Mouse (Mus musculus) liver, embryonic 11.5 days (tissue): Measurements from ENCODE around the gene Ptpdc1. TPM values are rescaled to one million over a fixed set of nuclear protein-coding genes. Genes with fewer than 3 reads are reported as not detected.

Experiments
- ATAC-seq: fragments of 200-750 bp; cut with Nextera tagmentation; replicated peaks from 2 replicates; pipeline ENCODE4 v1.8.0; 2017; ENCODE audit warnings: moderate number of reproducible peaks, mild to moderate bottlenecking, moderate TSS enrichment, moderate library complexity; ENCODE audit not compliant: low FRiP score
- DNase-seq: peaks from one replicate; pipeline ENCODE4 v3.0.0-alpha.2; 2017; ENCODE audit warnings: low spot score
- H3K27ac ChIP-seq: fragments of 300-500 bp; sonication (generic); 2 replicates; pipeline ENCODE4 v1.5.1; 2014; ENCODE audit warnings: mild to moderate bottlenecking, low read depth, low read length, control low read depth
- H3K27me3 ChIP-seq: fragments of 300-500 bp; sonication (generic); replicated peaks from 2 replicates; pipeline ENCODE4 v1.6.1; 2014; ENCODE audit warnings: low read length, mixed read lengths; ENCODE audit not compliant: control insufficient read depth, insufficient read depth
- H3K36me3 ChIP-seq: fragments of 300-500 bp; sonication (generic); 2 replicates; pipeline ENCODE4 v1.6.1; 2014; ENCODE audit warnings: mild to moderate bottlenecking, low read length, moderate library complexity, mixed read lengths; ENCODE audit not compliant: control insufficient read depth, insufficient read depth
- H3K4me1 ChIP-seq: fragments of 300-500 bp; sonication (generic); replicated peaks from 2 replicates; pipeline ENCODE4 v1.6.1; 2014; ENCODE audit warnings: low read length, mixed read lengths; ENCODE audit not compliant: control insufficient read depth, insufficient read depth
- H3K4me2 ChIP-seq: fragments of 300-500 bp; sonication (generic); 2 replicates; pipeline ENCODE4 v1.6.1; 2014; ENCODE audit warnings: mild to moderate bottlenecking, control low read depth, moderate library complexity
- H3K4me3 ChIP-seq: fragments of 300-500 bp; sonication (generic); 2 replicates; pipeline ENCODE4 v1.5.1; 2014; ENCODE audit warnings: low read depth, low read length, control low read depth
- H3K9ac ChIP-seq: fragments of 300-500 bp; sonication (generic); 2 replicates; pipeline ENCODE4 v1.6.1; 2014; ENCODE audit warnings: low read depth, low read length, control low read depth
- H3K9me3 ChIP-seq: fragments of 300-500 bp; sonication (generic); 2 replicates; pipeline ENCODE4 v1.6.1; 2016; ENCODE audit warnings: low read length, inconsistent platforms, mixed read lengths; ENCODE audit not compliant: control insufficient read depth
- WGBS: fragments of 180-500 bp; shearing (Covaris S2); extraction: QIAGEN DNeasy Blood & Tissue Kit; methylation state at CpG from one replicate; pipeline ENCODE4 v1.1.7; 2014; 5-methylcytosine and 5-hydroxymethylcytosine counted together
- polyA plus RNA-seq: library from polyadenylated mRNA; unstranded; fragments of >200 nt; fragmentation: Nextera tagmentation; extraction: Ambion mirVana; gene quantifications from 2 replicates; pipeline ENCODE4 v1.2.1, GENCODE M21; 2014

The Ptpdc1 gene
- polyA plus RNA-seq, 1 experiment from 2014 or later: 3.4 TPM

GRCm38 (mm10) chr13:48544867-48545266, 80.6 kb downstream of the Ptpdc1 start:
- Histone ChIP-seq H3K36me3 (no peaks in the 10 kb centered on the region), H3K27me3 (no peaks in the 10 kb centered on the region), H3K4me2 (peak overlapping the region; percentile 75), H3K4me3 (peak overlapping the region; percentile 97), H3K4me1 (peaks cover 27% of the 10 kb centered on the region), H3K9me3 (no peaks in the 10 kb centered on the region), H3K9ac (peak overlapping the region; percentile 89), H3K27ac (peak overlapping the region; percentile 95)
- 28% methylated on average over 4 of the region's 4 CpGs for WGBS
- DNase-seq: no peak
- no peak for ATAC-seq

DNA sequence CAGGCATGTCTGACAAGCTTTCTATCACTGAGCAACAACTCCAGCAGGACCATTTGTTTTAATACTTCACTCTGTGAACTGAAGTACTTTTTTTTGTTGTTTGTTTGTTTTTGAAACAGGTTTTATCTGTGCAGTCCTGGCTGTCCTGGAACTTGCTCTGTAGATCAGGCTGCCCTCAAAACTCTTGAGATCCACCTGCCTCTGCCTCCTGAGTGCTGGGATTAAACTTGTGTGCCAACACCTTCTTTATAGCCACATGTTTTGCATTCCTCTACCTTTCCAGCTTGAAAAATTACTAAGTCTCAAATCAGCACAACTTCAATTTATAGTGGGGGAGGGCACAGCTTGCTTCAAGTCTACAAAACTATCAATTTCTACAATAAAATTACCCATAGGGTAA, 81.1 kb downstream of the Ptpdc1 start:
- H3K27ac ChIP-seq: no peak overlapping the region
- no peak for ATAC-seq
- H3K4me2 ChIP-seq: peak overlapping the region; percentile 75
- H3K4me1 ChIP-seq: peaks cover 27% of the 10 kb centered on the region
- no peak for DNase-seq
- H3K4me3 ChIP-seq: peak overlapping the region; percentile 97
- no peaks in the 10 kb centered on the region for H3K36me3 ChIP-seq
- H3K9me3 ChIP-seq: no peaks in the 10 kb centered on the region
- peak overlapping the region; percentile 34; the same call in 1 of the 2 replicates for H3K9ac ChIP-seq
- H3K27me3 ChIP-seq: no peaks in the 10 kb centered on the region

DNA sequence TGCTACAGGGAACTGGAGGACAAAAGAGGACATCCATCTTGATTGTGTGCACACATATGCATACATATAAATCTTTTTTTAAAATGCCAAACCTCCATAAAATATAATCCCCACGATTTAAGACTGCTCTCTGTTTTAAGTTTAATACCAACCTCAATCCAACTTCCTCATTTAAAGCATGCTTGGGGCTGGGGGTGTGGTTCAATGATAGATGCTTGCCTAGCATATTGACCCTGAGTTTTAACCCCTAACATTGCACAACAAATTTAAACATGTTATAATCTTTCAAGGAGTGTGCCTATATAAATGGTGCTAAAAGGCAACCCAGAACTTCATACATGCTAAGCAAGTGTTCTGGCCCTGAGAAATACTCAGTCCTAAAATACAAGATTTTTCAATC, 85.0 kb downstream of the Ptpdc1 start:
- DNase-seq (no peak), ATAC-seq (no peak)
- peaks cover 6% of the 10 kb centered on the region; the same call in 1 of the 2 replicates for H3K36me3 ChIP-seq
- H3K9me3 ChIP-seq: no peaks in the 10 kb centered on the region
- H3K27ac ChIP-seq: no peak overlapping the region
- 28% methylated on average over 1 of the region's 1 CpGs for WGBS
- no peak overlapping the region for H3K4me2 ChIP-seq
- H3K9ac ChIP-seq: no peak overlapping the region
- peaks cover 24% of the 10 kb centered on the region for H3K4me1 ChIP-seq
- H3K27me3 ChIP-seq: no peaks in the 10 kb centered on the region
- no peak overlapping the region for H3K4me3 ChIP-seq

- no peak for ATAC-seq
These were observed 92.0 kb downstream of the Ptpdc1 start for GRCm38 (mm10) chr13:48533441-48533840.

GRCm38 (mm10) chr13:48531448-48531847, 94.0 kb downstream of the Ptpdc1 start:
- Histone ChIP-seq H3K4me1 (no peaks in the 10 kb centered on the region), H3K27me3 (no peaks in the 10 kb centered on the region), H3K4me3 (no peak overlapping the region), H3K4me2 (no peak overlapping the region), H3K9me3 (no peaks in the 10 kb centered on the region), H3K36me3 (peaks cover 3% of the 10 kb centered on the region; the same call in 1 of the 2 replicates), H3K9ac (no peak overlapping the region), H3K27ac (no peak overlapping the region)
- ATAC-seq (no peak), DNase-seq (no peak)
- 75% methylated on average over 2 of the region's 2 CpGs for WGBS

More at GRCm38 (mm10) chr13:48533441-48533840, 92.0 kb downstream of the Ptpdc1 start:
- no peak overlapping the region for H3K4me2 ChIP-seq
- H3K9ac ChIP-seq: no peak overlapping the region
- 85% methylated on average over 5 of the region's 5 CpGs for WGBS
- no peaks in the 10 kb centered on the region for H3K9me3 ChIP-seq
- no peak overlapping the region for H3K4me3 ChIP-seq
- no peak overlapping the region for H3K27ac ChIP-seq
- H3K4me1 ChIP-seq: no peaks in the 10 kb centered on the region
- H3K27me3 ChIP-seq: no peaks in the 10 kb centered on the region
- peaks cover 9% of the 10 kb centered on the region; the same call in 1 of the 2 replicates for H3K36me3 ChIP-seq
- no peak for DNase-seq

GRCm38 (mm10) chr13:48530685-48531084, 94.8 kb downstream of the Ptpdc1 start:
- H3K27me3 ChIP-seq: no peaks in the 10 kb centered on the region
- H3K4me2 ChIP-seq: no peak overlapping the region
- WGBS: 49% methylated on average over 2 of the region's 2 CpGs
- H3K4me1 ChIP-seq: no peaks in the 10 kb centered on the region
- no peak overlapping the region for H3K4me3 ChIP-seq
- no peak overlapping the region for H3K27ac ChIP-seq
- H3K9me3 ChIP-seq: no peaks in the 10 kb centered on the region
- no peak for DNase-seq
- H3K36me3 ChIP-seq: peaks cover 3% of the 10 kb centered on the region; the same call in 1 of the 2 replicates
- no peak overlapping the region for H3K9ac ChIP-seq
- ATAC-seq: no peak

- Histone ChIP-seq H3K36me3 (no peaks in the 10 kb centered on the region), H3K27me3 (no peaks in the 10 kb centered on the region), H3K4me1 (no peaks in the 10 kb centered on the region), H3K9ac (no peak overlapping the region), H3K4me3 (no peak overlapping the region), H3K4me2 (no peak overlapping the region), H3K27ac (no peak overlapping the region), H3K9me3 (no peaks in the 10 kb centered on the region)
- ATAC-seq (no peak), DNase-seq (no peak)
- 42% methylated on average over 2 of the region's 2 CpGs for WGBS
These were observed 96.4 kb downstream of the Ptpdc1 start for GRCm38 (mm10) chr13:48529028-48529427.

DNA sequence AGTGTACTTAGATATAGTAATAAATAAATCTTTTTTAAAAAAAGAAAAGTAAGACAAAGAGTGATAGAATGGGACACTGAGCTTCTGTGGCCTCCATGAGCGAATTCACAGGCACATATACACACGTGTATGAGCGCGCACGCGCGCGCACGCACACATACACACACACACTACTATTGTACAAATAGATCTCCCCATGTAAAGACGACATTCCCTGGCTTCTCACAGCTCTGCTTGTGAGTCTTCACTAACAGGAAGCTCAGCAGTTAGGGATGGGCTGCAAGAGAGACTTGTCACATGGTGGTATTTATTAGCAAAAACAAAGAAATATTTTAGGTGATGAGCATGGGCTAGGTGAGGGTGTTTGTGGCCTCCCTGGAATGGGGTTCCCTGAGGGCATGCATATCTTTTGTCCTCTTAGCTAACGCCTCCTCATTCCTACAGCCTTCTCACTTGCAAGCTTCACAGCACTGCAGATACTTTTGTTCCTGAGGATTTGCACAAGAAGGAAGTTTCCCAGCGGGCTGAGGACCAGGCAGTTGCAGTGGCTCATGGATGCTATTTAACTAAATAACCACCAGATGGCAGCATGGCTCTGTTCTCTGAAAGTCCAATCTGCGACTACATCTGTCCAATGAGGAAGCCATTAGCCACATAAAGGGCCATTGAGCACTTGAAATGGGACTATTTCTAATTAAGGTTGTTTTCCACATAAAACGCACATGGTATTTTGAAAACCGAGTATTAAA, 97.2 kb downstream of the Ptpdc1 start:
- no peak for DNase-seq
- 51% methylated on average over 15 of the region's 15 CpGs for WGBS
- ATAC-seq: no peak; the same call in 1 of the 2 replicates

More for the DNA sequence above, 97.2 kb downstream of the Ptpdc1 start:
- H3K4me2 ChIP-seq: no peak overlapping the region
- H3K4me1 ChIP-seq: no peaks in the 10 kb centered on the region
- H3K9me3 ChIP-seq: no peaks in the 10 kb centered on the region
- H3K4me3 ChIP-seq: no peak overlapping the region
- no peak overlapping the region for H3K27ac ChIP-seq
- H3K9ac ChIP-seq: no peak overlapping the region
- no peaks in the 10 kb centered on the region for H3K27me3 ChIP-seq
- H3K36me3 ChIP-seq: no peaks in the 10 kb centered on the region
